Mouse (Mus musculus) leukemia stem cell, adult 10-12 weeks (primary cell): Measurements from ENCODE around the gene Sdsl. TPM values are rescaled to one million over a fixed set of nuclear protein-coding genes. Genes with fewer than 3 reads are reported as not detected.

Experiments used
- polyA plus RNA-seq: library from polyadenylated mRNA; stranded (reverse); fragments of >175 nt; gene quantifications from 2 replicates; pipeline ENCODE4 v1.2.3, GENCODE M21; 2012; ENCODE audit warnings: low replicate concordance

Gene Sdsl
- polyA plus RNA-seq = 18.3 and 45.4 TPM in 2 replicates

GRCm38 (mm10) chr5:120472770-120473169 is at the start of gene Sdsl:
Gene Sdsl, minus strand, starts transcription at chr5:120472810.

DNA sequence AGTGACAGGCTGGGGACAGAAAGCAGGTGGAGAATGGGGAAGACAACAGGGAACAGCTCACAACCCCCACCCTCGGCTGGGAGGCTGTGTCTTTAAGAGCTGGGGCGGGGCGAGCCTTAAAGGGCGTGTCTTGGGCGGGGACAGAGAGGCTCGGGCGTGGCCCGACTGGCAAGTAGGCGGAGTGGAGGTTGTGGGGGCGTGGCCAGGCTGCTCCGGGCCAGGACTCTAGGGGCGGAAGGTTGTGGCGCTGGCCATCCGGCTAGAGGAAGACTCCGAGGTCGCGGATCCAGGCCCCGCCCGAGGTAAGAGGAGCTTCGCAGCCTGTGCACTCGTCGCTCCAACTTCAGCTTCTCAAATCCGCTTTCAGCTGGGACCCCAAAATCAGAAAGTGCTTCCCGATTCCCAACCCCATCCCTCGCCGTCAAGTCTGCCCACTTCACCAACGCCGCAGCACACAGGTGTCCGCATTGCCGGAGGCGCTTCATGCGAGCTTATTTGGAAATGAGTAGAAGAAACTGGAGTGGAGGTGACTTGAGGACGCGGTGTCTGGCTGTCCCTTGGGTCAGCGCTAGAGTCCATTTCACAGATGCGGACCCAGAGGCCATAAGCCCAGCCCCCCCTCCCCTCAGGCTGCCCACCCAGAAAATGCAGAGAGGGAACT is 38.5 kb upstream of the Sdsl start, which contains the start of gene Slc8b1:
Gene Slc8b1 (plus strand): TSS at position 187 of the 661 bp plus-strand sequence.

GRCm38 (mm10) chr5:120503144-120503795 is 30.7 kb upstream of the Sdsl start, which contains the start of gene Plbd2:
Gene Plbd2, minus strand, starts transcription at chr5:120503625.

DNA sequence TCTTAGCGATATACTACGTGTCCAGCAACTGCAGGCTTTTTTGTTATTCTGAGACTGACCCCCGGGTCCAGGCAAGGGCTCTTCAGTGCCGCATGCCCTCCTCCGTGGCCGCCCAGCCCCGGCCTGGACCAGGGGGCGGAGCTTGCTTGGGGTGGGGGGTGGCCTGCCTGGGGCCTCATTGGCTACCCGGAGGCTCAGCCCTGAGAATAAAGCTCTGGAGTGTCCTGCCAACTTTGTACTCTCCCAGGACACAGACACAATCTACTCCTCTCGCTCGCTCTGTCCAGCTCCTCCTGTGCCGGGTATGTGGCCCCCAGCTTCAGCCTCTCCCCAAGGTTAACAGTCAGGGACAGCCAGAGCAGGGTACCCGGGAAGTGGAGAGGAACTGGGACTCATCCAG is 3.7 kb upstream of the Sdsl start, which contains the start of gene Sds:
Gene Sds (plus strand): TSS at position 231 of the 400 bp plus-strand sequence.

DNA sequence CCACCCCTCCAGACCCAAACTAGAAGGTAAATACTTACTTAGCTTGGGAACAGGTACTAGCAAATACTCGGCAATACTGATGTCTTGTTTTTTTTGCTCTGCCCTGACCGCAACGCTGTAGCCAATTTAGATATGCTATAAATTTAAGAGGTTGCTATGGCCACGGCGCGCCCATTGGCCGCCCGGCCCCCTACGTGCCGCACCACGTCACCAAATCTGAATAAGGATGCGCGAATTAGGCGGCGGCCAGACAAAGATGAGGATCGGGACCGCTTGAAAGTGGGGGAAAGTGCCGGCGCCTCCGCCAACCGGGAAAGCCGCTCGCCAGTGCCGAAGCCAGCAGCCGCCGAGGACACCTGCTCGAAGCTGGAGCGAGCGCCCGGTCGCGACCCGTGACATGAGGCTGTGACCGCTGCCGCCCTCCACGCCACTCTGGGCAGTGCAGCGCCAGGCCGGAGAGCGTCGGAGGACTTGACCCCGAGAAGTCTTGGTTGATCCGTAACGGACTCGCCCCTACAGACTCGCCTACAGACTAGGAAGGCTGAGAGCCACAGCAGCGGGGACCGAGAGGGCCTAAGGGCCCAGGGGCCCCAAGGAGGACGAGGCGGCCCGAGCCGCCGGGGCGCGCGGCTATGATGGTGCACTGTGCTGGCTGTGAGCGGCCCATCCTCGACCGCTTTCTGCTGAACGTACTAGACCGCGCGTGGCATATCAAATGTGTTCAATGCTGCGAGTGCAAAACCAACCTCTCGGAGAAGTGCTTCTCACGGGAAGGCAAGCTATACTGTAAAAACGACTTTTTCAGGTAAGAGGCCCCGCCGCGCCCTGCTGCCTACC is 40.7 kb downstream of the Sdsl start, which contains the start of gene Lhx5:
Gene Lhx5 (plus strand): TSS at position 51 of the 837 bp plus-strand sequence.

Other genes starting within 250 kb of the Sdsl start
- gene Lhx5, start 41.1 kb downstream of the Sdsl start, polyA plus RNA-seq = not detected in 2 replicates
- not detected in 2 replicates for gene Sds, start 3.7 kb upstream of the Sdsl start, polyA plus RNA-seq
- 21.4 and 30.7 TPM in 2 replicates for gene Plbd2, start 30.8 kb upstream of the Sdsl start, polyA plus RNA-seq
- 2.8 and 10.1 TPM in 2 replicates for gene Slc8b1, start 38.4 kb upstream of the Sdsl start, polyA plus RNA-seq
- 160 and 210 TPM in 2 replicates for gene Tpcn1, start 115.9 kb upstream of the Sdsl start, polyA plus RNA-seq
- gene Iqcd, start 116.2 kb upstream of the Sdsl start, polyA plus RNA-seq = 10.6 and 18.2 TPM in 2 replicates
- 57.8 and 64.1 TPM in 2 replicates for gene Rita1, start 139.8 kb upstream of the Sdsl start, polyA plus RNA-seq
- gene Ddx54, start 139.9 kb upstream of the Sdsl start, polyA plus RNA-seq = 65.7 and 84.8 TPM in 2 replicates
- not detected in 2 replicates for gene Cfap73, start 161.4 kb upstream of the Sdsl start, polyA plus RNA-seq
- gene Rasal1, start 176.0 kb upstream of the Sdsl start, polyA plus RNA-seq = 3.4 and 6.9 TPM in 2 replicates
- 50.3 and 77.0 TPM in 2 replicates for gene Dtx1, start 239.1 kb upstream of the Sdsl start, polyA plus RNA-seq